ENCODE assay signal across 8 mouse cellular contexts in the genomic region with DNA sequence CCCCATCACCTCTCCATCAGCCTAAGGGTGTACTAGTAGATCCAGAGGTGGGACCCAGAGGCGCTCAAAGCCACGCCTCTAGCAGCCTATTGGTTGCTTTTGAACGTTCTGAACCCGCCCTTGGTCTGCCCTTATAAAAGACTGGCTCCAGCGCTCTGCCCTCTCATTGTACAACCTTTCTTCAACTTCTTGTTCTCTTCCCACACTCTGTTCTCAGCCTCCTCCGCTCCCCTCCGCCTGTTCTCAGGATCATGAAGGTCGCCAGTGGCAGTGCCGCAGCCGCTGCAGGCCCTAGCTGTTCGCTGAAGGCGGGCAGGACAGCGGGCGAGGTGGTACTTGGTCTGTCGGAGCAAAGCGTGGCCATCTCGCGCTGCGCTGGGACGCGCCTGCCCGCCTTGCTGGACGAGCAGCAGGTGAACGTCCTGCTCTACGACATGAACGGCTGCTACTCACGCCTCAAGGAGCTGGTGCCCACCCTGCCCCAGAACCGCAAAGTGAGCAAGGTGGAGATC. TPM values are rescaled to one million over a fixed set of nuclear protein-coding genes. Genes with fewer than 3 reads are reported as not detected.
DNase-seq lines count a peak whose midpoint lies in the region; ATAC-seq and TF ChIP-seq lines count a peak whose summit lies in the region.

Gene Id1, plus strand, starts transcription at position 162 of the 512 bp plus-strand sequence.

- WGBS in cerebellum, adult 2 months = 3% methylated on average over 28 of the region's 28 CpGs
- WGBS in embryonic facial prominence, embryonic 10.5 days = under 1% methylated on average over 28 of the region's 28 CpGs
- 0% methylated on average over 28 of the region's 28 CpGs for WGBS in intestine, embryonic 16.5 days
- under 1% methylated on average over 28 of the region's 28 CpGs for WGBS in limb, embryonic 10.5 days
- under 1% methylated on average over 28 of the region's 28 CpGs for WGBS in midbrain, embryonic 12.5 days

- peak; percentile 47 to 56 for DNase-seq in cerebellum, adult 2 months
- no peak for DNase-seq in cerebellum, adult 8-10 months
- DNase-seq in embryonic facial prominence, embryonic 10.5 days (ENCODE audit: low spot score) = peak; percentile 93
- peak; percentile 54 for DNase-seq in gonadal fat pad, adult 2 months (ENCODE audit: low read depth)
- peak; percentile 93 for DNase-seq in limb, embryonic 10.5 days (ENCODE audit: low spot score)
- peak; percentile 27 to 39 for DNase-seq in spleen, adult 18-20 months

- H3K36me3 ChIP-seq in embryonic facial prominence, embryonic 10.5 days (replicated peaks) = peaks cover 11% of the 10 kb centered on the region
- no peaks in the 10 kb centered on the region for H3K36me3 ChIP-seq in intestine, embryonic 16.5 days (ENCODE audit: control insufficient read depth, insufficient read depth, low read length)
- H3K36me3 ChIP-seq in limb, embryonic 10.5 days = peaks cover 7% of the 10 kb centered on the region; the same call in 1 of the 2 replicates
- H3K36me3 ChIP-seq in midbrain, embryonic 12.5 days = no peaks in the 10 kb centered on the region

- TF ChIP-seq POLR2A in cerebellum, adult 2 months (IDR thresholded peaks at IDR 0.05; ENCODE audit: borderline replicate concordance, insufficient read depth, low read length) = peak; percentile 43; the same call in 1 of the 2 replicates

- no peaks in the 10 kb centered on the region for H3K27me3 ChIP-seq in cerebellum, adult 2 months (ENCODE audit: control insufficient read depth, insufficient read depth, low read length)
- H3K27me3 ChIP-seq in embryonic facial prominence, embryonic 10.5 days (replicated peaks; ENCODE audit: low read depth, poor library complexity, severe bottlenecking) = no peaks in the 10 kb centered on the region
- no peaks in the 10 kb centered on the region for H3K27me3 ChIP-seq in intestine, embryonic 16.5 days (replicated peaks; ENCODE audit: control insufficient read depth, insufficient read depth, low read length)
- H3K27me3 ChIP-seq in limb, embryonic 10.5 days (ENCODE audit: low read depth, poor library complexity, severe bottlenecking) = no peaks in the 10 kb centered on the region
- peaks cover 17% of the 10 kb centered on the region for H3K27me3 ChIP-seq in midbrain, embryonic 12.5 days

- H3K4me2 ChIP-seq in intestine, embryonic 16.5 days (ENCODE audit: low read depth, low read length) = peak within 1 kb of the TSS; percentile 87
- H3K4me2 ChIP-seq in midbrain, embryonic 12.5 days (replicated peaks) = peak within 1 kb of the TSS; percentile 80

- 0 out of 2 replicates have a peak within 1 kb of the TSS, but pooled peaks have one; percentile 41 for H3K27ac ChIP-seq in cerebellum, adult 2 months (ENCODE audit: insufficient read depth, low read length)
- H3K27ac ChIP-seq in embryonic facial prominence, embryonic 10.5 days (replicated peaks) = peak within 1 kb of the TSS; percentile 96
- H3K27ac ChIP-seq in intestine, embryonic 16.5 days (ENCODE audit: low read length) = peak within 1 kb of the TSS; percentile 96
- peak within 1 kb of the TSS; percentile 96 for H3K27ac ChIP-seq in limb, embryonic 10.5 days
- H3K27ac ChIP-seq in midbrain, embryonic 12.5 days (replicated peaks) = peak within 1 kb of the TSS; percentile 80

- peak within 1 kb of the TSS; percentile 76 for H3K4me3 ChIP-seq in cerebellum, adult 2 months (replicated peaks; ENCODE audit: insufficient read depth, low read depth, low read length)
- peak within 1 kb of the TSS; percentile 86 for H3K4me3 ChIP-seq in embryonic facial prominence, embryonic 10.5 days
- peak within 1 kb of the TSS; percentile 71 for H3K4me3 ChIP-seq in intestine, embryonic 16.5 days (ENCODE audit: low read length)
- H3K4me3 ChIP-seq in limb, embryonic 10.5 days = peak within 1 kb of the TSS; percentile 91
- H3K4me3 ChIP-seq in midbrain, embryonic 12.5 days = peak within 1 kb of the TSS; percentile 63

- no peak for TF ChIP-seq CTCF in cerebellum, adult 2 months (IDR thresholded peaks at IDR 0.05; ENCODE audit: borderline replicate concordance, insufficient read depth, low read depth, low read length)

- H3K9ac ChIP-seq in intestine, embryonic 16.5 days (ENCODE audit: low read depth, low read length) = peak within 1 kb of the TSS; percentile 88
- H3K9ac ChIP-seq in midbrain, embryonic 12.5 days (replicated peaks) = peak within 1 kb of the TSS; percentile 75

- H3K9me3 ChIP-seq in embryonic facial prominence, embryonic 10.5 days = no peaks in the 10 kb centered on the region
- no peaks in the 10 kb centered on the region for H3K9me3 ChIP-seq in intestine, embryonic 16.5 days (ENCODE audit: control insufficient read depth, low read length)
- no peaks in the 10 kb centered on the region for H3K9me3 ChIP-seq in limb, embryonic 10.5 days (replicated peaks)
- H3K9me3 ChIP-seq in midbrain, embryonic 12.5 days = no peaks in the 10 kb centered on the region

- peaks cover 16% of the 10 kb centered on the region; the same call in 1 of the 2 replicates for H3K4me1 ChIP-seq in cerebellum, adult 2 months (ENCODE audit: control insufficient read depth, insufficient read depth, low read length)
- peaks cover 93% of the 10 kb centered on the region for H3K4me1 ChIP-seq in embryonic facial prominence, embryonic 10.5 days
- H3K4me1 ChIP-seq in intestine, embryonic 16.5 days (ENCODE audit: control insufficient read depth, insufficient read depth, low read length) = peaks cover 59% of the 10 kb centered on the region
- H3K4me1 ChIP-seq in limb, embryonic 10.5 days = peaks cover 84% of the 10 kb centered on the region
- peaks cover 61% of the 10 kb centered on the region for H3K4me1 ChIP-seq in midbrain, embryonic 12.5 days

- peak; percentile 55 for ATAC-seq in intestine, embryonic 16.5 days
- ATAC-seq in midbrain, embryonic 12.5 days (ENCODE audit: low FRiP score, low read depth) = peak; percentile 67

RNA-seq across cellular contexts. Expression of gene Id1, which starts in this region (rescaled TPM):
- 63.8 and 68.7 TPM in 2 replicates for polyA plus RNA-seq in cerebellum, adult 2 months (2012; rRNA removed)
- polyA plus RNA-seq in embryonic facial prominence, embryonic 10.5 days (2016; fragmentation: Nextera tagmentation; extraction: Ambion mirVana) = 161 and 182 TPM in 2 replicates
- polyA plus RNA-seq in gonadal fat pad, adult 2 months (2012; rRNA removed) = 78.7 and 137 TPM in 2 replicates
- 96.1 and 107 TPM in 2 replicates for polyA plus RNA-seq in intestine, embryonic 16.5 days (2015; fragmentation: Nextera tagmentation; extraction: Ambion mirVana)
- polyA plus RNA-seq in limb, embryonic 10.5 days (2016; fragmentation: Nextera tagmentation; extraction: Ambion mirVana) = 132 and 178 TPM in 2 replicates
- 65.1 and 69.6 TPM in 2 replicates for polyA plus RNA-seq in midbrain, embryonic 12.5 days (2016; fragmentation: Nextera tagmentation; extraction: Ambion mirVana)

Comparison
In these comparisons a context has a peak if more than half of its experiments do, and no peak if none do; other contexts are left out.
1. H3K27ac ChIP-seq: peak in every context shown above with its lines; median percentile 96 in embryonic facial prominence, embryonic 10.5 days; 96 in intestine, embryonic 16.5 days; 96 in limb, embryonic 10.5 days; 80 in midbrain, embryonic 12.5 days; 41 in cerebellum, adult 2 months.